Mouse (Mus musculus) B cell, adult 62 days (primary cell): ENCODE measurements around the gene Vmn1r181. TPM values are rescaled to one million over a fixed set of nuclear protein-coding genes. Genes with fewer than 3 reads are reported as not detected.

Source experiments
- total RNA-seq: library from RNA; stranded (reverse); gene quantifications from 4 replicates; pipeline ENCODE4 v1.2.4, GENCODE M21; 2023

Vmn1r181 gene
- not detected in 4 replicates for total RNA-seq

GRCm38 (mm10) chr7:23974315-23974714, at the start of gene Vmn1r181:
TSS of gene Vmn1r181 (plus strand) at chr7:23974615.

GRCm38 (mm10) chr7:23926678-23927077, 47.7 kb upstream of the Vmn1r181 start, which contains the start of gene Vmn1r179:
TSS of gene Vmn1r179 (plus strand) at chr7:23926978.

GRCm38 (mm10) chr7:23950332-23950731, 24.1 kb upstream of the Vmn1r181 start, which contains the start of gene Vmn1r180:
TSS of gene Vmn1r180 (plus strand) at chr7:23950632.

GRCm38 (mm10) chr7:24001391-24001790, 27.0 kb downstream of the Vmn1r181 start, which contains the start of gene V1rd19:
TSS of gene V1rd19 (plus strand) at chr7:24001691.

Other genes with a start within 250 kb of the Vmn1r181 start
- not detected in 4 replicates for gene Vmn1r174, start 222.3 kb upstream of the Vmn1r181 start, total RNA-seq
- not detected in 4 replicates for gene Vmn1r175, start 164.0 kb upstream of the Vmn1r181 start, total RNA-seq
- not detected in 4 replicates for gene Vmn1r176, start 137.2 kb upstream of the Vmn1r181 start, total RNA-seq
- gene Vmn1r177, start 108.2 kb upstream of the Vmn1r181 start, total RNA-seq: not detected in 4 replicates
- not detected in 4 replicates for gene Vmn1r178, start 82.6 kb upstream of the Vmn1r181 start, total RNA-seq
- not detected in 4 replicates for gene Vmn1r179, start 47.6 kb upstream of the Vmn1r181 start, total RNA-seq
- gene Vmn1r180, start 24.0 kb upstream of the Vmn1r181 start, total RNA-seq: not detected in 4 replicates
- not detected in 4 replicates for gene V1rd19, start 27.1 kb downstream of the Vmn1r181 start, total RNA-seq
- gene Vmn1r183, start 78.6 kb downstream of the Vmn1r181 start, total RNA-seq: not detected in 4 replicates
- gene Zfp180, start 107.3 kb downstream of the Vmn1r181 start, total RNA-seq: 21.0 to 29.1 TPM (median 28.1 TPM) in 4 replicates
- 2.5 to 5.3 TPM (median 4.1 TPM) in 4 replicates for gene Zfp112, start 137.7 kb downstream of the Vmn1r181 start, total RNA-seq
- 4.9 to 6.3 TPM (median 5.3 TPM) in 4 replicates for gene Zfp235, start 159.6 kb downstream of the Vmn1r181 start, total RNA-seq
- 0.23 to 0.27 TPM in 2 of 4 replicates, not detected in the others for gene Zfp114, start 200.4 kb downstream of the Vmn1r181 start, total RNA-seq
- gene Zfp111, start 236.8 kb downstream of the Vmn1r181 start, total RNA-seq: 0.09 TPM in 1 of 4 replicates, not detected in the others